Mouse (Mus musculus): ENCODE measurements around the gene Hbb-y.
A peak's percentile ranks its signal among the peaks of the same experiment; 100 is the strongest.
"Not testable (repeated sequence)": the region's sequence is repeated elsewhere in the genome, so short reads cannot be mapped to it uniquely, and the experiment has no call there.

The Hbb-y gene

GRCm38 (mm10) chr7:103813152-103813551 lies 39.9 kb downstream of the Hbb-y start:
- not testable (repeated sequence) for DNase-seq (ENCODE audit: low read depth)

GRCm38 (mm10) chr7:103812174-103812573 lies 40.8 kb downstream of the Hbb-y start:
- no peak for DNase-seq (ENCODE audit: low read depth)

DNA sequence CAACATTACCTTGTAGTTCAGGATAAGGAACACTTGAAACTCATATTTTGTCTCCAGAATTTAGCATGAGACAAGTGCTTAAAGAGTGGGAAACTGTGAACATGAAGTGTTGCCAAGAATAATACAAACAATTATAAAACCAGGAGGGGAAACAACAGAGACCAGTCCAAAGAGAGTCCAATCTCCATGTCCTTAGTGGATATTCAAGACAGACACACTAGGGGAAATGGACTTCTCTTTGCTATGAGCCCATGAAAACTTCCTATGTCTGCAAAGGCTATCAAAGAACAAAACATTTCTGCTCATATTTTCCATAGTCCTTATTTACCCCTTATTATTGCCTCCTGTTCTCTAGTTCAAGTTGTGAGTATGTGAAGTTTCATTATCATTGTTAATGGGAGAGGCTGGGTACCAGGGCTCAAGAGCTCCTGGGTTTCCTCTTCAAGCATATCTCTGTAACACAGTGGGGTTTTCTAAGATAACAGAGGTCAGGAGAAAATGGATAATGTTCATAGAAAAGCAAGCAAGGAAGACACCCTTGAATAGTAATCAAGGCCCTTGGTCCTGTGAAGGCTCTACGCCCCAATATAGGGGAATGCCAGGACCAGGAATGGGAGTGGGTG lies 41.7 kb downstream of the Hbb-y start:
- DNase-seq (ENCODE audit: low read depth) = no peak

DNA sequence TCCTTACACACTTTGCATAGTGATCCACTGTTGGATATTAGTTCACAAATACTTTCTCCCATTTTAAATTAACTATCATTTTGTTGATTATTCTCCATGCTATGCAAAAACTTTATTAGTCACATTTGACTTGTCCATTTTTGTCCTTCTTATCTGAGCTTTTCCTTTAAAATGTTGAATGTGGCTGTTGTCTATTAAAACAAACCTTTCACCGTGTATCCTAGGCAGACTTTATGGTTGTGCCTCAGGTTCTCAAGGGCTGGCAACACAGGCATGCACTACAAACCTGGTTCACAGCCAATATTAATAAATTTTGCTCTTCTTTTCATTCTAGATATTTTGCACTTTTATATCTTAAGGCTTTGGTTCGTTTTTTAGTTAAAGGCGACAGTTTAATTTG lies 42.3 kb downstream of the Hbb-y start:
- DNase-seq (ENCODE audit: low read depth) = no peak

DNA sequence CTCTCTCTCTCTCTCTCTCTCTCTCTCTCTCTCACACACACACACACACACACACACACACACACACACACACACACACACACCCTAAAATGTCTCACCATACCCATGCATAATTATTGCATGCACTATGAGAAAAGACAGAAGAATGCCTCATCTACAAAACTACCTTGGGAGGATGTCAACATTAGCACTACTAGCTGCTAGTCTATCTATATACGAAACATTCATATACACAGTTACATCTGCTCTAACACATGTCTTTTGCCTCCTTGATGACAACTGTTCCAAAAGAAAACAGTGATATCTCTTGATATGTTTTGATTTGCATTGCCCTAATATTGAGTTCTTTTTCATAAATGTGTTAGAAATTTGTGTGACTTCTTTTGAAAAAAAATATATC lies 42.7 kb downstream of the Hbb-y start:
- DNase-seq (ENCODE audit: low read depth) = no peak

DNA sequence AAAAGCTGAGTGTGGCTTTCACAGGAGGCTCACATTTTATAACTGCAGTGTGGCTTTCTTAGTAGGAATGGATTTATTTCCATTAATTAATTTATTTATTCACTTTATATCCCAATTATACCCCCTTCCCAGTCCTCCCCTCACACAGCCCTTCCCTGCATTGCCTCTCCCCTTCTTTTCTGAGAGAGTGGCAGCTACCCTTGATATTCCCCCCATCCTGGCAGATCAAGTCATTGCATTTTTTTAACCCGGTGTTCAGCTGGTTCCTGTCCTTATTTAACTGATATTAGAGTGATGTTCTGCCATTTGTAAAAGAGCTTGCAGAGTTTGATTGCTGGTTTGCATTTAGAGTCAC lies 43.2 kb downstream of the Hbb-y start:
- no peak for DNase-seq (ENCODE audit: low read depth)

- no peak for DNase-seq (ENCODE audit: low read depth)
Observed at GRCm38 (mm10) chr7:103808971-103809800, 43.8 kb downstream of the Hbb-y start.

GRCm38 (mm10) chr7:103808120-103808519 lies 44.9 kb downstream of the Hbb-y start:
- DNase-seq (ENCODE audit: low read depth) = not testable (repeated sequence)

- peak; percentile 37 for DNase-seq (ENCODE audit: low read depth)
Observed at GRCm38 (mm10) chr7:103806856-103807255, 46.2 kb downstream of the Hbb-y start.
